Mouse (Mus musculus) spleen, postnatal 10 days (tissue): ENCODE results near the gene Lce1a1.

Experiments
- DNase-seq, 2 experiments: peaks; one replicate each; pipeline ENCODE4 v3.0.0; 2021 to 2022; ENCODE audit warnings: low spot score in 2 of 2

Gene Lce1a1

DNA sequence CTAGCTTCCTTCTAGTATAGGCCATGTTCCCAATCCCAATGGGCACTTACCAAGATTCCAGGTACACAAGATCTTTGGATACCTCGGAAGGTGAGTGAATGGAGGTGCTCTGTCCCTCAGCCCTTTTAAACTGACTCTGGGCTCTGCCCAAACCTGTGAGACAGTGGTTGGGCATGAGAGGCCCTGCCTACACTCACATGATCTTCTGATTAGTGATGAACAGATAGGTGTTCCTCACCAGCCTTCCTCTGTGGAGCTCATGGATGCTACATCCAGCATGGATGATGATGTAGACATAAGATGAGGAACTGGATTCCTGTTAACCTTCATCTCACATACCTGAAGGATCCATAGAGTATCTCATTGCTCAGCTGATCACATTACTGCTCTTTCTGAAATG is at the start of gene Lce1a1:
Gene Lce1a1, minus strand, starts transcription at position 101 of the 400 bp plus-strand sequence.
- no peak for DNase-seq

DNA sequence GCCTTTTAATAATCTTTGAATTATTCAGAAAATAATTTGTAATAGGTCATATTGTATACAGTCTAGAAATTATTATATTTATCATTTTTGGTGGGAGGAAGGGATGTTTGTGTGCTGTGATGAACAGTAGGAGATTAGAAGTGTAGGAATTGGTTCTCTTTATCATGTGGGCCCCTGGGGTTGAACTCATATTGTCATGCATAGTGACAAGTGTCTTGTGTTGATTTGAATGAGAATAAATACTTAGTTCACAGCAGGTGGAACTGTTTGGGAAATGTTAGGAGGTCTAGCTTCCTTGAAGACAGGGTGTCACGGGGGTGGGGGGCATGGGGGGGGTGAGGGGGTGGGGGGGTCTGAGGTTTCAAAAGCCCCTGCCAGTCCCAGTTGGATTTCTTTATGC is 46.5 kb upstream of the Lce1a1 start:
- DNase-seq: no peak

DNA sequence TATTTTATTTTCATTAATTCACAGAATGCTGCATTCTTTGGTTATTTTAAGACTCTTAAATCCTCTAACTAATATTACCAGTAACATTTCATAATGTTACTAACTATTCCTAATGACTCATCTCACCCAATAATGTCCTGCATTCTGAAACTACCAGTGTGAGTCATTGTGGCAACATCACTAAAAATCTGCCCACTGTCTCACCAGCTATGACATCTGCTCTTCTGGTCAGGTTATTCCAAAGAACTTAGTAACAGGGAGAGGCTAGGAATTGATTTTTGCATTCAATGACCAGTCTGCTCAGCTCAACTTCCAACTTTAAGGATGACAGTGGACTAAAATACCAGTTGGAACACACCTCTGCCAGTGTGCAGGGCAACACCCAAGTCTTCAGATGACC is 43.6 kb upstream of the Lce1a1 start:
- DNase-seq: no peak

DNA sequence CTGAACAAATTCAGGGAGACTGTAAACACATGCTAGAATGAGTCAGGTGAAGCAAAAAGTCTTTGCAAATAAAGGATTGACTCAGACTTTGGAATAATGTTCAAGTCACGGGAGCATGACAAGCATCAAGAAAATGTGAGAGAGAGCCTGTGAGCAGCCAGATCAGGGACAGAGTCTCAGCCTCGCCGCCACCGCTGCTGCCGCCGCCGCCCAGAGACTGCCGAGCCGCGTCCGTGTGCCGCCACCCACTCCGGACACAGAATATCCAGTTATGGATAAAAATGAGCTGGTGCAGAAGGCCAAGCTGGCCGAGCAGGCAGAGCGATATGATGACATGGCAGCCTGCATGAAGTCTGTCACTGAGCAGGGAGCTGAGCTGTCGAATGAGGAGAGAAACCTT is 41.0 kb upstream of the Lce1a1 start:
- peak; percentile 5 to 58 for DNase-seq

DNA sequence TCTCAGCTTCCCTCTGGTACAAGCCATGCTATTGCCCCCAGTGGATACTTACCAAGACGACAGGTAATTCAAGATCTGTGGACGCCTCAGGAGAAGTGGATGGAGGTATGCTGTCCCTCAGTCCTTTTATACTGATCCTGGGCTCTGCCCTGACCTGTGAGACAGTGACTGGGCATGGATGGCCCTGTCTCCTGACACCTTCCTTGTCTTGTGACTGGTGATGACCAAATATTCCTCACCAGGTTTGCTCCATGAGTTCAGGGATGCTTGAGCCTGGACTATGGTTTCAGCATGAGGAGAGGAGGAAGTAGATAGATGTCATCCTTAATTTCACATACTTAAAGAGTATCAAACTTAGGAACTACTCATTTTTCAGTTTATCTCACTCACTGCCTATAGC is 39.0 kb upstream of the Lce1a1 start, which contains the start of gene Lce1d:
Gene Lce1d, minus strand, starts transcription at position 101 of the 400 bp plus-strand sequence.
- DNase-seq: no peak

DNA sequence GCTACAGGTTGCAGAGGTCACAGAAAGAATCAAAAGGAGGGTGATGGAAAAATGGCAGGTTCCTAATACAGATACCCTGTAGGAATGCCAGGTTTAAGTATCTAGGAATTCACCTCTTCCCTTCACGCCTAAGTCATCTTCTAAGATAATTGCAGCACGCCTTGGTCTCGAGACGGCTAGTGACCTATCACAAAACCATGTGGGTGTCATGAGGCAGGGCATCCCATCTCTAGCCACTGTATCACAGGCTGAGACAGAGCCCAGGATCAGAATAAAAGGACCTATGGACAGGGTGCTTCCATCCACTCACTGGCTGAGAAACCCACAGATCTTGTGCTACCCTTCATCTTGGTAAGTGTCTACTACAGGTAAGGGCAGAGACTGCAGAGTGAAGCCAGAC is 30.8 kb upstream of the Lce1a1 start, which contains the start of gene Lce1c:
Gene Lce1c, plus strand, starts transcription at position 301 of the 400 bp plus-strand sequence.
- no peak for DNase-seq

DNA sequence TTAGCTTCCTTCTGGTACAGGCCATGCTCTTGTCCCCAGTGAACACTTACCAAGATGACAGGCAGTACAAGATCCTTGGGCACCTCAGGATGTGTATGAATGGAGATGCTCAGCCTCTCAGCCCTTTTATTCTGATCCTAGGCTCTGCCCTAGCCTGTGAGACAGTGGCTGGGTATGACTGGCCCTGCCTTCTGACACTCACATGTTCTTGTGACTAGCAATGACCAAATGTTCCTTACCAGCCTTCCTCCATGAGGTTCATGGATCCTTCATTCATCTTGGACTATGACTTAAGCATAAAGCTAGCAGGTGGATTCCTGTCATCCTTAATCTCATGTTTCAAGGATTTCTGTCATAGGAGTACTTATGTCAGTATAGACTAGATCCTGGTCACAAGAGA is 22.1 kb upstream of the Lce1a1 start, which contains the start of gene Lce1a2:
Gene Lce1a2, minus strand, starts transcription at position 101 of the 400 bp plus-strand sequence.
- no peak for DNase-seq

DNA sequence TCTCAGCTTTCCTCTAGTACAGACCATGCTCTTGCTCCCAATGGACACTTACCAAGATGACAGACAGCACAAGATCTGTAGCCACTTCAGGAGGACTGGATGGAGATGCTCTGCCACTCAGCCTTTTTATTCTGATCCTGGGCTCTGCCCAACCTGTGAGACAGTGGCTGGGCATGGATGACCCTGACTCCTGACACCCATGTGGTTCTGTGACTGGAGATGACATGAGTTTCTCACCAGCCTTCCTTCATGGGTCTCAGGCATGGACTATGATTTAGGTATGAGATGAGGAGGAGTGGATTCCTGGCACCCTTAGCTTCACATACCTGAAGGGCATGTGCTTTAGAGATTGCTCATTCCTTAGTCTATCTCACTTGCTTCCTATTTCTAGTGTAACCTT is 8.7 kb upstream of the Lce1a1 start, which contains the start of gene Lce1b:
Gene Lce1b, minus strand, starts transcription at position 101 of the 400 bp plus-strand sequence.
- DNase-seq: no peak

DNA sequence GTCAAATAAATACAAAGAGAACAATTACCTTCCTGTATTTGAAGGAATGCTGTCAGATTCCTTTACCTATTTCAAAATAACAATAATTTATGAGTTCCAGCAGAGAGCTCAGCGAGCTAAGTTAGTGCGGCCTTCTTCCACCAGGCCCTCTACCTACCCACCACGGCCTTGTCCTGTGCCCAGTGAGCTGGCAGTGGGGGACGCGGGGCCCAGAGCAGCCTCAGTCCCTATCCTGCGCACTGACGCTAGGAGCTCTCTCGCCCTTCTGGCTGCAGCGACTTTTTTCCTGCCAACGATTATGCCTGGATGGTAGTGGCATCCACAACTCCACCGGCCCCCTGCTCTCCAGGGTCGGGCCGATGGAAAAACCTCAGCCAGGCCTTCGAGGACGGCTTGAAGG is 8.3 kb downstream of the Lce1a1 start:
- no peak for DNase-seq

DNA sequence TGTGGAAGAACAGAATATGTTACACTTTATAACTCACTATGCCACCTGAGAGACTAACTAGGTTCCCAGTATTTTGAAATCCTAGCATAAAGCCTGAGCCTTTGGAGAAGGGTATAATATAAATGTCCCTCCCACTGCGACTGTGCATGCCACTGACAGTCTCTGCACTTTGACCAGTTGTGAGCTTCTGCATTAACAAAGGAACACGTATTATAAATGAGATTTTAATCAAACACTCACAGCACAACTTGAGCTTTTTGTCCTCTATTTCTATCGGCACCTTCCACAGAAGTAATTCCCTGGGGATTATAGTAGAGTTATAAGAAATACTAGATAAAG is 9.5 kb downstream of the Lce1a1 start:
- no peak for DNase-seq

DNA sequence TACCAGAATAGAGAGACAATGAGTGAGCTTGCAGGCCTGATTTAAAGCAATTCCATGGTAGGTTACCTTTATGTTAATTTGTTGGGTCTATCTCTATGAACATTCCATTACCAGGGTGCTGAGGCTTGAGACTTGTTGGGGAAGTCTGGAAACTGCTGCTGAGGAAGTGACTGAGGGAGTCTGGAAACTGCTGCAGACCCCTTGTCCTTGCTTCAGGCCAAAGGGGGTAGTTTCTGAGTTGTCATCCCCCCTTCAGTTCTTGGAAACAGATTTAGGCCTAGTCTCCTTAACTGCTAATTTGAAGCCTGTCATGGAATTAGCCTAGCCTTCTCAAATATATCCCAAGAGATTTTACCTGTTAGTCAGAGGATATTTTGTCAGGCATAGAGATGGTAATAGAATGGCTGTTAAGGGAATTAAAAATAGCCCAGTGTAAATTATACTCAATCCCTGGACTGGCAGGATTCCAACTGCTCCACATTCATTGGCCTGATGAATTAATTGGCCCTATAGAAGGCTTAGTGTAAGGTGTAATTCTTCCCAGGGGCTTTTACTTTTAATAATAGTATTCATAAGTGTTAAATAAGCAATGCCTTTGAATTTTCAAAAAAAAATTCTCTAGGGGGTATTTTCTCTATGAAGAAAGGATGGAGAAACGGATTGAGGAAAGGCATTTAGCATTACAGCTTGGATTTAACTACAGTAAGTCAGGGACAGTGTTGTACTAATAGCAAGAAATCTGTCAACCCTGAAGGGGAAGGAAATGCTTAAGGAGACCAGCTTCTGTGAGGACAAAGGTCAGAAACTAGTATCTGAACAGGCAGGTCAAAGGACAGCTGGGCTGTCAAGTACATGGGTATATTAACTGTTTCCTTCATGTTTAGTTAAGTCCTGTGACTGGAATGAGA is 10.1 kb downstream of the Lce1a1 start:
- DNase-seq: no peak

DNA sequence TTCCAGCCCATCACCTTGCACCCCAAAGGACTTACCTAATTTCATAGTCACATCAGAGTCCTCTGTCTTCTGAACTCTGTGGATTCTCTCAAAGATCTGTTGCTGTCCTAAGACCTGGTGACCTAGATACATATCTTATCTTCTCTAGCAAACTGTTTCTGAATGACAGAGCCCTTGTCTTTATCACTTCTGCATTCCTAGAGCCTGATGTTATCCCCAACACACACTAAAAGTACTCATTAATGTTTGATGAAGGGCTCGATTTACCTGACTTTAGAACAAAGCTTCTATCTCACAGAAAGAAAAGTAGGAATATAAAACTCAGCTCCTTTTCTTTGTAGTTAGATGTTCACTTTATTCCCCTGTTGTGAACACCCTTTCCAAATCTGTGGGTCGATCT is 26.5 kb downstream of the Lce1a1 start, which contains the start of gene Lce6a:
Gene Lce6a, minus strand, starts transcription at position 101 of the 400 bp plus-strand sequence.
- no peak for DNase-seq

DNA sequence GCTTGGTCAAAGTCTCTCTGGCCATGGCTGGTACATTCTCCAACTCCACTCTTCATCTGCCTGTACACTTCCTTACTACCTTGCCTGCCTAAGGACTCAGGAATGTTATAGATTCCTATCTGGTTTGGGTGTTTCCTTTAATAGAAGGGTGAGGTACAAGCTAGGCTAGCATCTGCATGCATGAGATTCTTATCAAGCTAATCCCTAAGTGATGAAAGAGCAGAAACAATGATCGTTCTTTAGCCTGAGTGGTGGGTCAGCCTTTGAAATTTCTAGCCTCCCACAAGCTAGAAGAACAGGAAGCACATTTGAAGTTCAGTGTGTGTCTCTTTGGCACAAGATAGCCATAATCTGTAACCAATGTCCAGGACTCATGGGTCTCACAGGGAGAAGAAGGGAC is 38.3 kb downstream of the Lce1a1 start:
- DNase-seq: no peak

DNA sequence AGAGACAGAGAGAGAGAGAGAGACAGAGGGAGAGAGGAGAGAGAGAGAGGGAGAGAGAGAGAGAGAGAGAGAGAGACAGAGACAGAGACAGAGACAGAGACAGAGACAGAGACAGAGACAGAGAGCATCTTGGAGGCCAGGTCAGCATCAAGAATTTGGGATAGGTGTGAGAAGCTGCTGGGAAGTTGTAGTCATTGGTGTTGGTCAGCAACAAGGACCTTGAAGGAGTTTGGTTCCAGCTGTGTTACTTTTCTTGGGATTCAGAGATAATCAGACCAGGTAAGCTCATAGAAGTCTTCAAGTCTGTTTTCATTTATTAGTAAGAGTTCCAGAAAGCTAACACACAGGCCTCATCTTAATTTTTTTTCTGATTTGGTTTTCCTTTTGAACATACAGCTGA is 40.7 kb downstream of the Lce1a1 start, which contains the start of gene 2210017I01Rik:
Gene 2210017I01Rik, minus strand, starts transcription at position 101 of the 400 bp plus-strand sequence.
- no peak for DNase-seq

DNA sequence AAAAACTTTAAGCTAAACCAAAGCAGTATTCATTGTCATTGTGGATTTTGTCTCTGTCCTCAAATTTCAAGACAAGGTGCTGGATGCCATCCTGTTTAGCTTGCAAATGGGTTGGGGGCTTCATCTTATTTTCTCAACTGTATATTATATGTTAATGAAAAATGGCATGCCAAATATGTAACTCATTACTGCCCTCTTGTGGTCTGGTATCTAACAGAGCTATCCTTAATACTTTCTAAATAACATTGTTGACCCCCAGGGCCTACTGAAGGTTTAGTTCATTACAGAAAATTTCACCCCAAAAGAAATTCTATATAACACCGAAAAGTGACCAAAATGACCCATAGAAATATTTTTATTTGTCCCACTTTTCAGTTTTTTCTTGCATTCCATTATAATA is 45.9 kb downstream of the Lce1a1 start:
- no peak for DNase-seq

DNA sequence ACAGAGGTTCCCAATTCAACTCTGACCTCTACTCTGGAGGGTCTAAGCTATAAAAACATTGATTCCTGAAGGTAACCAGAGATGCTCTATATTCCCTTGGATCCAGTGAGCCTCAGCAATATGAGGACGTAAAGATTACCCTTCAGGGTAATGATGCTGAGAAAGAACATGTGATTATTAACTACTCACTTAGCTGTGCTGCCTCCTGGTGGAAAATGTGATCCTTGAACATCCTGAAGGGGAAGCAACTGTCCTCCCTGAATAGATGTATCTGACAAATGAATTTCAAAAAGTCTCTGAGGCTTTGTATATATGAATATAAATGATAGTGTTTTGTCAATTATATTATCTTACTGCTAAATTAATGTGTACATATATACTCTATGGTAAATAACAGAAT is 47.7 kb downstream of the Lce1a1 start:
- DNase-seq: no peak

DNA sequence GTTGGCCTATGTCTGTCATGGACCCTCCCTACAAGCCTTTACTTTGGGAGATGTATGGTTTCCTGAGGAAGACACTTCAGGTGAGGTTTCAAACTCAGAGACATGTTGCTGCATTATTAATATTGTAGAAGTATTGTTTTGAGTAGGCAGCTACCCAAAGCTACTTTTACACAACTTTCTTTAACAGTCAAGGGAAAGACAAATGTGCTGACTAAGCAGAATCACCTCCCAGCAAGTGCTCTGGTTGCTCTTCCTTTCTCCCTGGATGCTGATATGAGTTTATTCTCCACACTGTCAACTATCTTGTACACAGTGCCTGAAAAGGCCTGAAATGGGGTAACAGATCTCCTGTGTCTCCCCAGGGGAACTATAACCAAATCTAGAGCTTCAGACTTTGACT is 48.1 kb downstream of the Lce1a1 start:
- DNase-seq: no peak

DNA sequence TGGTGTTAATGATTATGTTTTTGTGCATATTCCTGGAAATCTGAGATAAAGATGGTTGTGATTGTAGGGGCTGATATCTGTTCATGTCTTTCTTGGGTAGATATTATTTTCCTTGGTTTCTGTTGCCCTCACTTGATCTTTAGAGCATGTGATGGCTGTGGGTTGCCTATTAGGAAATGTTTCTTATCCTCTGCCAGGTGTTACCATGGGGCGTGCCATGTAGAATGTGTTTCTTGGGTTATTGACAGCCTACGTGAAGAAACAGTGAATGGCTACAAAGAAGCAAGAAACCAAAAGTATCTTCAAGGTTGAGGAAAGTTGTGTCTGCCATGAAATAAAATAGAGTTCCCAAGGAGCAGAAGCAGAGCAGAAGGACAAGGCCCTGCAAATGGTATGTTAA is 49.7 kb downstream of the Lce1a1 start:
- DNase-seq: no peak
